Mouse (Mus musculus): ENCODE results near the gene Bri3bp. TPM values are rescaled to one million over a fixed set of nuclear protein-coding genes. Genes with fewer than 3 reads are reported as not detected.
A peak's percentile ranks its signal among the peaks of the same experiment; 100 is the strongest.

Bri3bp gene
- polyA plus RNA-seq, 1 experiment, result 23.5 TPM

DNA sequence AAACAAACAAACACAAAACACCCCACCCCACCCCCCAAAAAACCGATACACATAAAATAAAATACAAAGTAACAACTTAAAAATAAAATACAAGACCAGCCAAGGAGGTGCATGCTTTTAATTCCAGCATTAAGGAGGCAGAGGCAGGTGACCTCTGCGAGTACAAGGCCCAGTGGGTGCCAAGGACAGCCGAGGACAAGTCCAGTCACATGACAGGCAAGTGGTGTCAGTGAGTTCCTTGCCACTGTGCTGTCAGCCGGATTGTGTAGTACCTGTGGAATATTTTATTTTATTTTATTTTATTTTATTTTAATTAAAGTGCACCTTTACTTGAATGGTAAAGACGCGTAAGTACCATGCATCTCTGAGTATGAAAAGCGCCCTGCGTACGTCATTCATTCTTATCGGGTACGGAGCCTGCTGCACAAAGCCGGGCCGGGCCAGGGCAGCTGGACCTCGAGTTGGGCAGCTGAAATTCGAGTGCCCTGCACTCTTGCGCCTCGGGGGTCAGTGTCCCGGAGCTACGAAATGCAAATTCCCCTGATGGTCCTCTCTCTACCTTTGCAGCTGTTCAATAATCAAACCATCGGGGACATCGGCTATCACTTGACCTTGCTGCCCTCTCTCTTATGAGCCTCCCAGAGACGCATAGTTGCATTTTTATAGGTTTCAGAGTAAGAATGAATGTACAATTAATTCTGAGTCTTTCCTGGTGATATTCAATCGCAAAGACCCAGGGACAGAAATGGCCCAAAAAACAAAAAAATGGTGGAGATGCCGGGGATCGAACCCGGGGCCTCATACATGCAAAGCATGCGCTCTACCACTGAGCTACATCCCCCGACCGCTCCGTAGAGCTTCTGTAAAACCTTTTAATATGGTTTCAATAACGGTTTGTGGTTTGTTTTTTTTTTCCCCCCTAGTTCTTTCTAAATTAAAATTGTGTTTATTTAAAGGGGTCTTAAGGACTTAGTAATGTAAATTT lies 37.6 kb upstream of the Bri3bp start:
- peak; percentile 81 for DNase-seq (ENCODE audit: low read depth)
- no peak for TF ChIP-seq POLR2A (IDR thresholded peaks at IDR 0.05; ENCODE audit: borderline replicate concordance, extremely low read depth, insufficient read depth, insufficient read length, poor library complexity, severe bottlenecking)
- TF ChIP-seq CTCF (IDR thresholded peaks at IDR 0.05; ENCODE audit: borderline replicate concordance, extremely low read depth, insufficient read depth, insufficient read length), result no peak

DNA sequence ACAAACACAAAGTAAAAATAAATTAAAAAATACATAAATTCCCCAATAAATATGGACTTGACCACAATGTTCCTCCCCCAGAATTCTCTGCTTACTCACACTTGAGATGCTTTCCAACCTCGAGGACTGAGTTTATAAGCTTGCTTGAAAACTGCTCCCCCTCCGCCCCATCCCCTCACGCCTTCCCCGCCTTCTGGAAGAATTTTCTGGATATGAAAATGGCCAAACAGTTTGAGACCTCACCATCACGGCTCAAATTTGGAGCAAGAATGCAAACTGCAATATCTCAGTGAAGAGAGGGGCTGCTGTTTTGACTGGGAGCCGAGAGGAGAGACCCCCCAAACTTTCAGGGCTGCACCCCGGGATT lies 36.8 kb upstream of the Bri3bp start:
- DNase-seq (ENCODE audit: low read depth), result peak; percentile 60
- TF ChIP-seq POLR2A (IDR thresholded peaks at IDR 0.05; ENCODE audit: borderline replicate concordance, extremely low read depth, insufficient read depth, insufficient read length, poor library complexity, severe bottlenecking) (no peak), CTCF (IDR thresholded peaks at IDR 0.05; ENCODE audit: borderline replicate concordance, extremely low read depth, insufficient read depth, insufficient read length) (no peak)

DNA sequence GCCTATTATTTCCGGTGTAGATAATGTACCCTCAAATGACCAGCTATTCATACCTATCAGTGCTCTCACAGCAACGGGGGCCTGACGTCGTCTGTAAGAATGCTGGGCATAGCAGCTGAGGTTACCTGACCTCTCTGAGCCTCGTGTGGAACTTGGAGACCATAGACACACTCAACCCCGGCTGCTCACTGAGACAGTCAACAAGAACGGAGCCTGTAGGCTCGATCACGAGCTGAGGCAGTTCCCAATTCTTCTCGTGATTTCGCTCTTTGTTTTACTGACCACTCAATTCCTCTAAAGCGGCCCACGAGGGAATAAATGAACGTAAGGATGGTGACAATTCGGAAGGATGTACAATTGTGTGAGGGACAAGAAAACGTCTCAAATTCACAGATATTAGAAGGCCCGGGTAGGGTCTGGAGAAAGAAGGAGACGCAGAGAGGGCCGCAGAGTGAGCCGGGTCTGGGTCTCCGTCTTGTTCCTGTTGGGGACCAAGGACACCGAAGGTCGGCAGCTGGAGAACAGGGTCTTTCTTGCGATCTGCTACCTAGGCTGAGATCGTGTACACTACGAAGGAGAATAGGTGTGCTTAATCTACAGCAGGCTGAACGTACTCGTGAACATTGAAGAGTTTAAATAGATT lies 36.3 kb upstream of the Bri3bp start:
- TF ChIP-seq POLR2A (IDR thresholded peaks at IDR 0.05; ENCODE audit: borderline replicate concordance, extremely low read depth, insufficient read depth, insufficient read length, poor library complexity, severe bottlenecking), result peak; percentile 31; the same call in 1 of the 2 replicates
- no peak for TF ChIP-seq CTCF (IDR thresholded peaks at IDR 0.05; ENCODE audit: borderline replicate concordance, extremely low read depth, insufficient read depth, insufficient read length)
- DNase-seq (ENCODE audit: low read depth), result peak; percentile 89

DNA sequence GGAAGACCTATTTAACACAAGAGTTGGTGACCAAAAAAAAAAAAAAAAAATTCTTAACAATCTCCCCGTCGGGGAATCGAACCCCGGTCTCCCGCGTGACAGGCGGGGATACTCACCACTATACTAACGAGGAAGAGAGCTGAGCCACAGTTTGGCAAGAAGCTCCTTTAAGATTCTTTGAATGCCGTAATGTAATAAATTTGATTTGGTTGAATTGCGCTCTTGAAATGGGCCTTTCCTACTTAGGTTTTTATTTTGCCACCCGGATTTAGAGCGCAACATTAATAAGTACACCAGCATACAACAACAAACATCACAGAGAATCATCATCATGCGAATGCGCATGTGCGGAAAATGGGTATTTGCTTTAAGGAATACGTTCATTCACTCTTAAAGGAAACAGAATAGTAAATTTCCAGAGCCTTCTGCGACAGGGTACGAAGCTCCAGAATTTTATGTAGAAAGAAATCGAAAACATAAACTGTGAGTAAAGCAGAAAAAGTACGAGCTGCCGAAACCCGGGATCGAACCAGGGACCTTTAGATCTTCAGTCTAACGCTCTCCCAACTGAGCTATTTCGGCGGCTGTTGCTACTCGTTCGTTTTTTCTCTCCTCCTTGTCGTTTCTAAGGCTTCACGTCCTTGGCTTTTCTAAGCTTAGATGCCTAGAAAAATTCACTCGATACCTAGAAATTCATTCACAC lies 35.7 kb upstream of the Bri3bp start:
- TF ChIP-seq CTCF (IDR thresholded peaks at IDR 0.05; ENCODE audit: borderline replicate concordance, extremely low read depth, insufficient read depth, insufficient read length) (no peak), POLR2A (IDR thresholded peaks at IDR 0.05; ENCODE audit: borderline replicate concordance, extremely low read depth, insufficient read depth, insufficient read length, poor library complexity, severe bottlenecking) (no peak)
- DNase-seq (ENCODE audit: low read depth), result peak; percentile 95

DNA sequence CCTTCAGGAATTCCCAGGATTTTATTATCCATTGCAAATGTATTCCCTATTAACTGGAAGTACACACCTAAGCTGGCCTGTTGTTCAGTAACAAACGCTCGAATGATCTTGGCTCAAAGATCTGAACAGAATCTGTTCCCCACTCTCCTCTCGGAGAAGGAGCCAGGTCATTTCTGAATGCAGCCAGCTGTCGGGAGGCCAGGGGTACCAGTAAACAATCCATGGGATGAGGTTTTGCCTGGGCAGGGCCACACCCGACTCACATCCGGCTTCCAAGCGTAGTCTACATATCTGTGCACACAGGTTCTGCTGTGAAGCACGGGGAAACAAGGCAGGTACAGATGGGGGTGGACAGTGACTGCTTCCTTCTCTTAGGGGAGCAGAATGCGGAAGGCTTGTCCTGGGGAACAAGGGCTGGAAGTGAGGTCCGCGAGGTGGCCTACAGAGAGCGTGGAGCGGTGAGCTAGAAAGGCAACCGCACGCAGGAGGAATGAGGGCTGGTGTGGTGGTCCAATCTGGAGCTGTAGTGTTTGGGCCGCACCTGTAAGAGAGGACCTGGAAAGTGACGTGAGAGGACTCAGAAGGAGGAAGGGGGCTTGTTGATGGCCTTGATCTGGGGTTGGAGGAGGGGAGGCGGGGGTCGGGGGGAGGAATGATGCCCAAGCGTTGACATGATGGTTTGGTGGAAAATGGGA lies 34.9 kb upstream of the Bri3bp start:
- TF ChIP-seq CTCF (IDR thresholded peaks at IDR 0.05; ENCODE audit: borderline replicate concordance, extremely low read depth, insufficient read depth, insufficient read length) (no peak), POLR2A (IDR thresholded peaks at IDR 0.05; ENCODE audit: borderline replicate concordance, extremely low read depth, insufficient read depth, insufficient read length, poor library complexity, severe bottlenecking) (no peak)
- DNase-seq (ENCODE audit: low read depth), result peak; percentile 74

DNA sequence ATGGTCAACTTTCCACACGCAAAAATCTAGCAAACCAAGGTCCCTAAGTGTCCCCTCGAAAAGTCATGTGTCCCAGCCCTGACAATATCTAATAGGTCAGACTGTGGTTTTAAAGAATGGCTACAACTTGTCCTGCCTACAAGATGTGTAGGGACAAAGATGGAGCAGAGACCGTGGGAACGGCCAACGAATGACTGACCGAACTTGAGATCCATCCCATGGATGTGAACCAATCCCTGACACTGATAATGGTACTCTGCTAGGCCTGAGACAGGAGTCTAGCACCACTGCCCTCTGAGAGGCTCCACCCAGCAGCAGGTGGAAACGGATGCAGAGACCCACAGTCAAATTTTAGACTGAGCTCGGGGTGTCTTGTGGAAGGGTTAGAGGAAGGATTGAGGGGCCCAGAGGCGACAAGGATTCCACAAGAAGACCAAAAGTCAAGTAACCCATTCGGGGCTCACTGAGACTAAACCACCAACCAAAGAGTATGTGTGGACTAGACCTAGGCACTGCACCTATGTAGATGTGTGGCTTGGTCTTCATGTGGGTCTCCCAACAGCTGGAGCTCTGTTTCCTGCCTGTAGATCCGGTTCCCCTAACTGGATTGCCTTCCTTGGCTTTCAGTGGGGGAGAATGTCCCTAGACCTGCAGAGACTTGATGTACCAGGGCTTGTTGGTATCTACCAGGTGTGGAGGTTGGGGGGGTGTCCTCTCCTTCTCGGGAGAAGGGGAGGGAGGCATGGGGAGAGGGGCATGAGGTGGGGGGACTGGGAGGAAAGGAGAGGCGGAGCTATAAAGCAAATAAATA lies 34.1 kb upstream of the Bri3bp start:
- no peak for TF ChIP-seq POLR2A (IDR thresholded peaks at IDR 0.05; ENCODE audit: borderline replicate concordance, extremely low read depth, insufficient read depth, insufficient read length, poor library complexity, severe bottlenecking)
- TF ChIP-seq CTCF (IDR thresholded peaks at IDR 0.05; ENCODE audit: borderline replicate concordance, extremely low read depth, insufficient read depth, insufficient read length), result no peak
- no peak for DNase-seq (ENCODE audit: low read depth)

DNA sequence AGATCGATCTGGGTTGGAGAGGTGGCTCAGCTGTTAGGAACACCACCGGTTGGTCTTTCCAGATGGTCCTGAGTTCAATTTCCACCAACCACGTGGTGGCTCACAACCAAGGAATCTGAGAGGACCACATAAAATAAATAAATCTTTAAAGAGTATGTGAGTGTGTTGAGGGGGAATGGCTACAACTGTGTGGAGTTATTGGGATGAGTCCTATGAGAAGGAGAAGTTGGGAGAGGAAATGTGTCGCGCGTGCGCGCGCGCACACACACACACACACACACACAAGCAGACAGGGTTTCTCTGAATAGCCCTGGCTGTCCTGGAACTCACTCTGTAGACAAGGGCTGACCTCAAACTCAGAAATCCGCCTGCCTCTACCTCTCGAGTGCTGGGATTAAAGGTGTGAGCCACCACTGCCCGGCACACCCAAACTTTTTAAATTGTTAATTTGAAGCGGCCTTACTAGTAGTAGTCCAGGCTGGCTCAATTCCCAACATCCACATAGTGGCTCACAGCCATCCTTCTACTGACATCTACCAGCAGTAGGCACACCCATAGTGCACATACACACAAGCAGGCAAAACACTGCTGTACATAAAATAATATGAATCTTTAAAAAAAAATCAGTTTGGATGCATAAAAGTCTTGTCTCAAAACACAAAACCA lies 33.3 kb upstream of the Bri3bp start:
- TF ChIP-seq CTCF (IDR thresholded peaks at IDR 0.05; ENCODE audit: borderline replicate concordance, extremely low read depth, insufficient read depth, insufficient read length) (no peak), POLR2A (IDR thresholded peaks at IDR 0.05; ENCODE audit: borderline replicate concordance, extremely low read depth, insufficient read depth, insufficient read length, poor library complexity, severe bottlenecking) (no peak)
- DNase-seq (ENCODE audit: low read depth), result no peak

DNA sequence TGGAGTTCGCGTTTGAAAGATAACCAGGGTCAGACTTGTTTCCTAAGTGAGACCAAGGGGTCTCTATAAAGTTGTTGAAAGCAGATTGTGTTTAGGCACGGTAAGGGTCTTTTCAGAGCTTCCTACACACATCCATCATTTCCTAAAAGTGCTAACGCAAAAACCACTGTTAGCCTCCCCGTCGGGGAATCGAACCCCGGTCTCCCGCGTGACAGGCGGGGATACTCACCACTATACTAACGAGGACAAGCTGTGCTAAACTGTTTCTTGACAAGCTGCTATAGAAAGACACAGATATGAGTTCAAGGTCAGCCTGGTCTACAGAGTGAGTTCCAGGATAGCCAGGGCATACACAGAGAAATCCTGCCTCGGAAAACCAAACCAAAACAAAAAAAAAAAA lies 32.5 kb upstream of the Bri3bp start:
- TF ChIP-seq POLR2A (IDR thresholded peaks at IDR 0.05; ENCODE audit: borderline replicate concordance, extremely low read depth, insufficient read depth, insufficient read length, poor library complexity, severe bottlenecking) (no peak), CTCF (IDR thresholded peaks at IDR 0.05; ENCODE audit: borderline replicate concordance, extremely low read depth, insufficient read depth, insufficient read length) (no peak)
- DNase-seq (ENCODE audit: low read depth), result peak; percentile 89

DNA sequence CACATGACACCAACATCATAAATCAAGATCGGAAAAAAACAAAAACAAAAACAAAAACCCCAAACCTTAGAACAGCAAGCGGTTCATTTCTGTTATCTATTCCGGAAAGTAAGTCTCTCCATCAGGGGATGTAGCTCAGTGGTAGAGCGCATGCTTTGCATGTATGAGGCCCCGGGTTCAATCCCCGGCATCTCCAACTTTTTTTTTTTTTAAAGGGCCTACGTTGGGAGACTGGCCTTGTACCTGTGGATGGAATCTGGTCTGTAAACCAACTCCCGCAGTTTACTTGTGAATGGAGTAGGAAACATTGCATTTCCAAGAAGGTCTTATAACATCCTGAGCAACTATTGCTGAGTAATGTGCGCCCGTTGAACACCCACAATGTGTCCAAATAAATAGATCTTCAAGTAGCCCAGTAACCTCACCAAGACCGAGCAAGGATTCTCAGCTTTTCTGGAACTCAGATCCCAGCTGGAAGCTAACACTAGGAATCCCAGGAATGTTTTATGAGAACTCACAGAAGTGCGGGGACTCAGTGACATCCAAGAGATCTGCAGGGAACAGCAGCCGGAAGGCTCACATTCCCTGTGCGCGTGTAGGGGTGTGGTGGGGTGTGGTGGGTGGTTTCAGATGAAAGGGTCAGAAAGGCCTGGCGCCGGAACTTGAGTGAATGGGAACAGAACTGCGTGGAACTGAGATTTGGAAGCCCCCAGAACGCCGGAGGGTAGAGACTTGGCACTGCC lies 31.8 kb upstream of the Bri3bp start:
- TF ChIP-seq CTCF (IDR thresholded peaks at IDR 0.05; ENCODE audit: borderline replicate concordance, extremely low read depth, insufficient read depth, insufficient read length) (no peak), POLR2A (IDR thresholded peaks at IDR 0.05; ENCODE audit: borderline replicate concordance, extremely low read depth, insufficient read depth, insufficient read length, poor library complexity, severe bottlenecking) (no peak)
- peak; percentile 73 for DNase-seq (ENCODE audit: low read depth)

Measured in brain, embryonic 14.5 days (tissue).